Mouse (Mus musculus): Measurements from ENCODE around the gene Gna13.

DNA sequence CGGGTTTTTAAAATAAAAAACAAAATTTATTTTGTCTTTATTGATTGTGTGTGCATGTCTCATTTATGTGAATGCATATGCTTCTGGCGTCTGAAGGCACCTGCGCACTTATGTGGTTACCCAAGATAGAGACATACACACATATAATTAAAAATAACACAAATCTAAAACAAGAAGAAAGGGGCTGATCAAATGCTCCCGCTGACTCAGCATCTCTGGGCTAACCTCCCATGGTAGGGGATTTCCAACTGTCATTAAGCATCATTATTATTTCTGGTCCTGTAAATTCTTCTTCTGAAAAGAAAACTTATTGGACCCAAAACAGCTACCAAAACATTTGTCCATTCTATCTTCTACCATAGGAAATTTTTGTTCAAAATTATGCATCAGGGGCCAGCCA is 27.9 kb upstream of the Gna13 start:
- no peak for TF ChIP-seq POLR2A (IDR thresholded peaks at IDR 0.05; ENCODE audit: low read depth, low read length)
- TF ChIP-seq CTCF (IDR thresholded peaks at IDR 0.05; ENCODE audit: extremely low read depth, insufficient read depth, insufficient read length, insufficient replicate concordance): no peak

Measured in spleen, adult 2 months (tissue).